Mouse (Mus musculus): ENCODE results near the gene Zfp799. TPM values are rescaled to one million over a fixed set of nuclear protein-coding genes. Genes with fewer than 3 reads are reported as not detected.

Gene Zfp799
- polyA plus RNA-seq, 1 experiment: 6.9 TPM

DNA sequence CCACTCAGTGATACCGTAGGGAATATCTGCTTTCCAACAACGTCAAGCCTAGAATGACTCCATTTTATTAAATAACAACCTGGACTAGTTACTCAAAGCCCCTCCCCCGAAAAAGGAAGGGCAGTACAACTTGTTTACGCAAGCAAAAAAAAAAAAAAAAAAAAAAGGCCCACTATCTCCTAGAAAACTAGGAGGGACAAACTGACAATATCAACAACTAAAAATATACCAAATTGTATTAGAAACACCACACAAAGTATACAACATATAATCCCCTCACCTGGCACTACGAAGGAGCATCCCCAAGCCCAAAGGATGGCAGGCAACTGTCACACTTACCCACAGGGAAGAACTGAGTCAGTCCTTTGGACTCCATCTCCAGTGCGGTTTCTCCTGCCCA lies 43.1 kb downstream of the Zfp799 start:
- H3K27me3 ChIP-seq (ENCODE audit: control insufficient read depth, insufficient read depth, low read length): no peaks in the 10 kb centered on the region
- peaks cover 14% of the 10 kb centered on the region; the same call in 1 of the 2 replicates for H3K4me1 ChIP-seq (ENCODE audit: control insufficient read depth, insufficient read depth, insufficient read length, low read length)
- peaks cover 11% of the 10 kb centered on the region for H3K36me3 ChIP-seq (ENCODE audit: control insufficient read depth, insufficient read depth, low read length)
- H3K4me3 ChIP-seq (ENCODE audit: low read depth, low read length): peak overlapping the region; percentile 59
- TF ChIP-seq CTCF (IDR thresholded peaks at IDR 0.05; ENCODE audit: extremely low read depth, insufficient read length, insufficient replicate concordance, low read depth, low read length) (no peak), POLR2A (IDR thresholded peaks at IDR 0.05; ENCODE audit: low read depth, low read length) (no peak)
- 25% methylated on average over 6 of the region's 6 CpGs for WGBS
- H3K27ac ChIP-seq (ENCODE audit: insufficient read depth, low read depth, low read length): peak overlapping the region; percentile 41; the same call in 1 of the 2 replicates

DNA sequence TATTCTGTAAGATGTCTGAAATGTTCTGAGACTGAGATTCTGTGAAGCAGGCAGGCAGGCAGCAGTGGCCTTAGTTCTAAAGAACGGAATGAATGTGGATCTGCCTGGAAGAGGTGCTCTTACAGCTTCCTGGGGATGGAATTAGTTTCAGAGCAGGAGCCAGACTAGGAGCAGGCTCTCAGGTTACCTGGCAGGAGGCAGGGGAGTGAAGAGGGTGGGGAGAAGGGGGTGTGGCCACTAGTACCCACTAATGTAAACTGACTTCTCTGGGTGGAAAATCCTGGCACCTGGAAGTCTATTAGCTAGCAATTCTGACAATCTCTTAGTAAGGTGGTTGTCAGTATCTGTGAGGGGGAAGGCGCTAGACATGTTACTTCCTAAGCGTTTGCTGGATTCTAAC lies 44.4 kb downstream of the Zfp799 start:
- Histone ChIP-seq H3K4me3 (ENCODE audit: low read depth, low read length) (no peak overlapping the region), H3K4me1 (ENCODE audit: control insufficient read depth, insufficient read depth, insufficient read length, low read length) (peaks cover 14% of the 10 kb centered on the region; the same call in 1 of the 2 replicates), H3K36me3 (ENCODE audit: control insufficient read depth, insufficient read depth, low read length) (peaks cover 15% of the 10 kb centered on the region)

DNA sequence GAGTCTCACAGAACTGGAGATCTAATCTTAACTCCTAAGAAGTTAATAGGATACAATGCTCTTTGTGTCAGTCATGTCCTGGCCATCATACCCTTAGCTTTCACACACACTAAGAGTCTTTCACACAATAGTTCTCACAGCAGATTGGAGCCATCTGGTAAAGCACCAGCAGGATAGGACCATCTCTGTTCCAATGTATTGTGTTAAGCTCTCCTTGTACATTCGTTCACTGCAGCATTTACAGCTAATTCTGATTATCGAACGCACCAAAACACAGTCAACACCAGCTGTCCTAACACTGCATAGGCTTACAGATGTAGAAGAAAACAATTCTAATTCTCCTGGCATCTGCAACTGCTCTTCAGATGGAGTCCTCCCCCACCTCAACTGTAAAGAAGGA lies 52.5 kb downstream of the Zfp799 start:
- Histone ChIP-seq H3K4me3 (ENCODE audit: low read depth, low read length) (no peak overlapping the region), H3K36me3 (ENCODE audit: control insufficient read depth, insufficient read depth, low read length) (peaks cover 48% of the 10 kb centered on the region), H3K27ac (ENCODE audit: insufficient read depth, low read depth, low read length) (no peak overlapping the region), H3K4me1 (ENCODE audit: control insufficient read depth, insufficient read depth, insufficient read length, low read length) (0 out of 2 replicates have a peak, but pooled peaks cover 1% of the 10 kb centered on the region), H3K27me3 (ENCODE audit: control insufficient read depth, insufficient read depth, low read length) (no peaks in the 10 kb centered on the region)
- TF ChIP-seq CTCF (IDR thresholded peaks at IDR 0.05; ENCODE audit: extremely low read depth, insufficient read length, insufficient replicate concordance, low read depth, low read length): no peak
- no peak for TF ChIP-seq POLR2A (IDR thresholded peaks at IDR 0.05; ENCODE audit: low read depth, low read length)
- whole genome bisulfite sequencing: 94% methylated on average over 3 of the region's 3 CpGs

More for the DNA sequence above, 44.4 kb downstream of the Zfp799 start:
- Histone ChIP-seq H3K27ac (ENCODE audit: insufficient read depth, low read depth, low read length) (no peak overlapping the region), H3K27me3 (ENCODE audit: control insufficient read depth, insufficient read depth, low read length) (no peaks in the 10 kb centered on the region)
- 70% methylated on average over 3 of the region's 3 CpGs for WGBS
- TF ChIP-seq POLR2A (IDR thresholded peaks at IDR 0.05; ENCODE audit: low read depth, low read length) (no peak), CTCF (IDR thresholded peaks at IDR 0.05; ENCODE audit: extremely low read depth, insufficient read length, insufficient replicate concordance, low read depth, low read length) (no peak)

- 41% methylated on average over 1 of the region's 1 CpGs for WGBS
- no peak overlapping the region for H3K4me3 ChIP-seq (ENCODE audit: low read depth, low read length)
- no peaks in the 10 kb centered on the region for H3K27me3 ChIP-seq (ENCODE audit: control insufficient read depth, insufficient read depth, low read length)
- H3K36me3 ChIP-seq (ENCODE audit: control insufficient read depth, insufficient read depth, low read length): peaks cover 52% of the 10 kb centered on the region
- TF ChIP-seq POLR2A (IDR thresholded peaks at IDR 0.05; ENCODE audit: low read depth, low read length) (no peak), CTCF (IDR thresholded peaks at IDR 0.05; ENCODE audit: extremely low read depth, insufficient read length, insufficient replicate concordance, low read depth, low read length) (no peak)
- no peak overlapping the region for H3K27ac ChIP-seq (ENCODE audit: insufficient read depth, low read depth, low read length)
- no peaks in the 10 kb centered on the region for H3K4me1 ChIP-seq (ENCODE audit: control insufficient read depth, insufficient read depth, insufficient read length, low read length)
Observed at GRCm38 (mm10) chr17:32771213-32771612, 58.8 kb downstream of the Zfp799 start.

- no peaks in the 10 kb centered on the region for H3K4me1 ChIP-seq (ENCODE audit: control insufficient read depth, insufficient read depth, insufficient read length, low read length)
Observed at GRCm38 (mm10) chr17:32766422-32766821, 63.6 kb downstream of the Zfp799 start.

More at GRCm38 (mm10) chr17:32766422-32766821, 63.6 kb downstream of the Zfp799 start:
- over 99% methylated on average over 2 of the region's 2 CpGs for WGBS
- Histone ChIP-seq H3K27ac (ENCODE audit: insufficient read depth, low read depth, low read length) (no peak overlapping the region), H3K27me3 (ENCODE audit: control insufficient read depth, insufficient read depth, low read length) (no peaks in the 10 kb centered on the region), H3K36me3 (ENCODE audit: control insufficient read depth, insufficient read depth, low read length) (peaks cover 26% of the 10 kb centered on the region), H3K4me3 (ENCODE audit: low read depth, low read length) (no peak overlapping the region)
- TF ChIP-seq POLR2A (IDR thresholded peaks at IDR 0.05; ENCODE audit: low read depth, low read length): no peak
- TF ChIP-seq CTCF (IDR thresholded peaks at IDR 0.05; ENCODE audit: extremely low read depth, insufficient read length, insufficient replicate concordance, low read depth, low read length): no peak

Other genes starting within 250 kb of the Zfp799 start
- not detected in 2 replicates for gene Cyp4f37, start 209.0 kb downstream of the Zfp799 start, polyA plus RNA-seq (2012; rRNA removed)
- 20.5 and 87.7 TPM in 2 replicates for gene Cyp4f40, start 171.4 kb downstream of the Zfp799 start, polyA plus RNA-seq (2012; rRNA removed)
- gene Cyp4f15, start 144.6 kb downstream of the Zfp799 start, polyA plus RNA-seq (2012; rRNA removed): 0.57 and 2.3 TPM in 2 replicates
- 2.7 and 6.1 TPM in 2 replicates for gene Zfp871, start 42.0 kb downstream of the Zfp799 start, polyA plus RNA-seq (2012; rRNA removed)
- 0.04 TPM in 1 of 2 replicates, not detected in the other for gene Zfp811, start 20.3 kb downstream of the Zfp799 start, polyA plus RNA-seq (2012; rRNA removed)
- gene Zfp870, start 61.4 kb upstream of the Zfp799 start, polyA plus RNA-seq (2012; rRNA removed): 0.09 and 0.30 TPM in 2 replicates
- 364 and 1,373 TPM in 2 replicates for gene Cyp4f14, start 87.1 kb upstream of the Zfp799 start, polyA plus RNA-seq (2012; rRNA removed)
- gene Cyp4f13, start 117.1 kb upstream of the Zfp799 start, polyA plus RNA-seq (2012; rRNA removed): 45.0 and 112 TPM in 2 replicates
- gene Zfp472, start 135.6 kb upstream of the Zfp799 start, polyA plus RNA-seq (2012; rRNA removed): 0.18 and 0.25 TPM in 2 replicates
- gene Zfp952, start 162.9 kb upstream of the Zfp799 start, polyA plus RNA-seq (2012; rRNA removed): 0.65 and 0.79 TPM in 2 replicates
- gene Zfp763, start 203.1 kb upstream of the Zfp799 start, polyA plus RNA-seq (2012; rRNA removed): 0.05 and 0.09 TPM in 2 replicates
- not detected in 2 replicates for gene 4921501E09Rik, start 237.8 kb upstream of the Zfp799 start, polyA plus RNA-seq (2012; rRNA removed)